In the genomic region with DNA sequence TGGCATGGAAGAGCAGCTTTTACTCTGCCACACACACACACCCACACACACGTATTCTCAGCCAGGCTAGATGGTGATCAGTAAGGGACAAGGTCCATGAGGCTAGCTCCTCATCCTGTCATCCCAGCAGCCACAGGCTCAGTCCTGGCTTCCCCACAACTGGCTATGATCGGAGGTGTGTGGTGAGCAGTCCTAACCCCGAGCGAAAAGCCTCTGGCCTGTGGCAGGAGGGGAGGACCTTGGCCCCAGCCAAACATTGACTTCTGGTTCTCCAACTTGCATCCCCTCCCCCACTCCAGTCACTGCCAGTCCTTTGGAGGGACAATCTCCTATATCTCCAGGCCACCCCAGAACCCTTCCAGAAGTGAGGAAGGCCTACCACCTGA, we compare ENCODE assay signal across 19 mouse cellular contexts.
DNase-seq lines count a peak whose midpoint lies in the region; ATAC-seq lines count a peak whose summit lies in the region.
"Had no signal": no experiment of that assay in that cellular context is flagged by ENCODE, and none has a peak within 500 bp of the region (broad histone marks: within the 10 kb centered on the region; RNA-seq: fewer than 3 reads in every experiment).

No protein-coding gene starts in this region.

- 70% methylated on average over 4 of the region's 4 CpGs for WGBS in heart, embryonic 12.5 days
- 68% methylated on average over 4 of the region's 4 CpGs for WGBS in heart, embryonic 11.5 days (ENCODE audit: insufficient replicate concordance)
- 37% methylated on average over 4 of the region's 4 CpGs for WGBS in embryonic facial prominence, embryonic 12.5 days
- WGBS in liver, embryonic 16.5 days (ENCODE audit: insufficient replicate concordance): 48% methylated on average over 4 of the region's 4 CpGs
- 85% methylated on average over 4 of the region's 4 CpGs for WGBS in midbrain, embryonic 13.5 days

- peaks cover 9% of the 10 kb centered on the region for H3K27me3 ChIP-seq in heart, embryonic 12.5 days (replicated peaks)
- H3K27me3 ChIP-seq in heart, embryonic 11.5 days (ENCODE audit: control insufficient read depth, insufficient read depth, low read length): no peaks in the 10 kb centered on the region
- H3K27me3 ChIP-seq in embryonic facial prominence, embryonic 12.5 days: peaks cover 14% of the 10 kb centered on the region
- no peaks in the 10 kb centered on the region for H3K27me3 ChIP-seq in liver, embryonic 16.5 days (ENCODE audit: control insufficient read depth, insufficient read depth, low read depth, low read length)
- 0 out of 2 replicates have a peak, but pooled peaks cover 2% of the 10 kb centered on the region for H3K27me3 ChIP-seq in midbrain, embryonic 13.5 days

- H3K4me1 ChIP-seq in heart, embryonic 12.5 days (replicated peaks): no peaks in the 10 kb centered on the region
- H3K4me1 ChIP-seq in heart, embryonic 11.5 days (ENCODE audit: control insufficient read depth, insufficient read depth, low read length): no peaks in the 10 kb centered on the region
- peaks cover 15% of the 10 kb centered on the region for H3K4me1 ChIP-seq in embryonic facial prominence, embryonic 12.5 days
- H3K4me1 ChIP-seq in liver, embryonic 16.5 days (ENCODE audit: control insufficient read depth, low read depth, low read length): no peaks in the 10 kb centered on the region; the same call in 1 of the 2 replicates
- H3K4me1 ChIP-seq in midbrain, embryonic 13.5 days (replicated peaks): peaks cover 21% of the 10 kb centered on the region

- 0 out of 2 replicates have a peak, but pooled peaks have one; percentile 22 for ATAC-seq in heart, embryonic 12.5 days (ENCODE audit: insufficient number of reproducible peaks, low FRiP score)
- no peak for ATAC-seq in heart, embryonic 11.5 days (replicated peaks; ENCODE audit: insufficient number of reproducible peaks, low FRiP score, low TSS enrichment)
- no peak for ATAC-seq in embryonic facial prominence, embryonic 12.5 days (ENCODE audit: insufficient number of reproducible peaks, insufficient read depth, low FRiP score, low TSS enrichment)
- peak; percentile 83 for ATAC-seq in liver, embryonic 16.5 days (ENCODE audit: low read depth)
- ATAC-seq in midbrain, embryonic 13.5 days: no peak
- ATAC-seq: forebrain, embryonic 16.5 days; hindbrain, embryonic 16.5 days; intestine, embryonic 16.5 days had no signal

- no peaks in the 10 kb centered on the region for H3K9me3 ChIP-seq in heart, embryonic 12.5 days (replicated peaks)
- no peaks in the 10 kb centered on the region for H3K9me3 ChIP-seq in heart, embryonic 11.5 days (replicated peaks; ENCODE audit: control insufficient read depth, low read length)
- H3K9me3 ChIP-seq in embryonic facial prominence, embryonic 12.5 days: no peaks in the 10 kb centered on the region
- H3K9me3 ChIP-seq in liver, embryonic 16.5 days (replicated peaks; ENCODE audit: control insufficient read depth, low read length): no peaks in the 10 kb centered on the region
- no peaks in the 10 kb centered on the region for H3K9me3 ChIP-seq in midbrain, embryonic 13.5 days
- H3K9me3 ChIP-seq: neural tube, embryonic 13.5 days had no signal

- H3K4me2 ChIP-seq in heart, embryonic 12.5 days: no peak overlapping the region
- no peak overlapping the region for H3K4me2 ChIP-seq in heart, embryonic 11.5 days
- H3K4me2 ChIP-seq in embryonic facial prominence, embryonic 12.5 days (replicated peaks): no peak overlapping the region
- H3K4me2 ChIP-seq in liver, embryonic 16.5 days (ENCODE audit: low read depth, low read length): no peak overlapping the region
- H3K4me2 ChIP-seq in midbrain, embryonic 13.5 days (replicated peaks): no peak overlapping the region
- H3K4me2 ChIP-seq: neural tube, embryonic 13.5 days had no signal

- H3K36me3 ChIP-seq in heart, embryonic 12.5 days: no peaks in the 10 kb centered on the region
- H3K36me3 ChIP-seq in heart, embryonic 11.5 days (ENCODE audit: control insufficient read depth, insufficient read depth, low read length): no peaks in the 10 kb centered on the region
- no peaks in the 10 kb centered on the region for H3K36me3 ChIP-seq in embryonic facial prominence, embryonic 12.5 days
- H3K36me3 ChIP-seq in liver, embryonic 16.5 days (ENCODE audit: control insufficient read depth, insufficient read depth): no peaks in the 10 kb centered on the region
- no peaks in the 10 kb centered on the region for H3K36me3 ChIP-seq in midbrain, embryonic 13.5 days
- H3K36me3 ChIP-seq: neural tube, embryonic 13.5 days had no signal

- no peak overlapping the region for H3K27ac ChIP-seq in heart, embryonic 12.5 days (ENCODE audit: poor library complexity, severe bottlenecking)
- H3K27ac ChIP-seq in heart, embryonic 11.5 days (ENCODE audit: low read depth, low read length): no peak overlapping the region
- peak overlapping the region; percentile 57; the same call in 1 of the 2 replicates for H3K27ac ChIP-seq in embryonic facial prominence, embryonic 12.5 days
- no peak overlapping the region for H3K27ac ChIP-seq in liver, embryonic 16.5 days (ENCODE audit: low read length)
- H3K27ac ChIP-seq in midbrain, embryonic 13.5 days: no peak overlapping the region
- H3K27ac ChIP-seq: left cerebral cortex, adult 2 months; neural tube, embryonic 13.5 days had no signal

- no peak overlapping the region for H3K9ac ChIP-seq in heart, embryonic 12.5 days
- no peak overlapping the region for H3K9ac ChIP-seq in heart, embryonic 11.5 days (ENCODE audit: low read depth, low read length)
- no peak overlapping the region for H3K9ac ChIP-seq in embryonic facial prominence, embryonic 12.5 days
- H3K9ac ChIP-seq in liver, embryonic 16.5 days (ENCODE audit: low read depth, low read length): no peak overlapping the region
- H3K9ac ChIP-seq in midbrain, embryonic 13.5 days (replicated peaks): no peak overlapping the region
- H3K9ac ChIP-seq: neural tube, embryonic 13.5 days had no signal

- no peak overlapping the region for H3K4me3 ChIP-seq in heart, embryonic 12.5 days
- no peak overlapping the region for H3K4me3 ChIP-seq in heart, embryonic 11.5 days (ENCODE audit: low read depth, low read length)
- H3K4me3 ChIP-seq in embryonic facial prominence, embryonic 12.5 days: no peak overlapping the region
- H3K4me3 ChIP-seq in liver, embryonic 16.5 days (ENCODE audit: low read depth, low read length): no peak overlapping the region
- no peak overlapping the region for H3K4me3 ChIP-seq in midbrain, embryonic 13.5 days (replicated peaks)
- H3K4me3 ChIP-seq: left cerebral cortex, adult 2 months; neural tube, embryonic 13.5 days had no signal

- DNase-seq in liver: peak; percentile 31
- no peak for DNase-seq in thymus, postnatal 36 days
- DNase-seq: adrenal gland, postnatal 14 days; cerebellum, adult 11 months; cerebellum, postnatal 14 days; heart, postnatal 36 days; left cerebral cortex, postnatal 4 days; lung, postnatal 10 days; thymus, postnatal 25 days had no signal

Comparison
In these comparisons a context has a peak if more than half of its experiments do, and no peak if none do; other contexts are left out.
1. ATAC-seq: peak in heart, embryonic 12.5 days (single experiment) and liver, embryonic 16.5 days (single experiment); none in heart, embryonic 11.5 days (single experiment), embryonic facial prominence, embryonic 12.5 days (single experiment) and midbrain, embryonic 13.5 days (single experiment).